Mouse (Mus musculus): ENCODE results near the gene BC024978.

BC024978 gene

GRCm38 (mm10) chr7:27259771-27260170, 64.2 kb downstream of the BC024978 start:
- no peak for DNase-seq (ENCODE audit: low spot score)
